Mouse (Mus musculus) Patski (cell line): Measurements from ENCODE around the gene Macrod1. TPM values are rescaled to one million over a fixed set of nuclear protein-coding genes. Genes with fewer than 3 reads are reported as not detected.

Experiments
- ATAC-seq: fragments of 100-300 bp; one replicate; pipeline ENCODE4 v1.8.0; 2021
- CTCF ChIA-PET: fragments of 350-600 bp; sonication (Branson Sonifier 250); formaldehyde crosslinking; loops from one replicate; lab custom pipeline; 2022; ENCODE audit warnings: inconsistent platforms; lab: Charles Lee
- POLR2A ChIA-PET: fragments of 350-600 bp; sonication (Branson Sonifier 250); formaldehyde crosslinking; loops from one replicate; lab custom pipeline; 2022; ENCODE audit warnings: antibody characterized with exemption, inconsistent platforms; lab: Charles Lee
- DNase-seq: peaks from one replicate; pipeline ENCODE4 v3.0.0-alpha.2; 2011; ENCODE audit warnings: low read depth, low spot score
- H3K27me3 ChIP-seq: fragments of 371-371 bp; one replicate; pipeline ENCODE4 v1.5.1; 2021
- CTCF ChIP-seq: fragments of 100-300 bp; IDR thresholded peaks from one replicate; pipeline ENCODE4 v1.5.1; 2021
- in situ Hi-C: fragments of 300-500 bp; cut with MboI; formaldehyde crosslinking; loops from 3 replicates; pipeline ENCODE4 v1.11.1; 2018; ENCODE audit warnings: low pct_unique_long_range_greater_than_20kb, mixed read lengths
- polyA plus RNA-seq: library from polyadenylated mRNA; unstranded; gene quantifications from one replicate; pipeline ENCODE4 v1.2.3, GENCODE M21; 2021

Gene Macrod1
- polyA plus RNA-seq, 1 experiment from 2014 or later: 33.9 TPM

DNA sequence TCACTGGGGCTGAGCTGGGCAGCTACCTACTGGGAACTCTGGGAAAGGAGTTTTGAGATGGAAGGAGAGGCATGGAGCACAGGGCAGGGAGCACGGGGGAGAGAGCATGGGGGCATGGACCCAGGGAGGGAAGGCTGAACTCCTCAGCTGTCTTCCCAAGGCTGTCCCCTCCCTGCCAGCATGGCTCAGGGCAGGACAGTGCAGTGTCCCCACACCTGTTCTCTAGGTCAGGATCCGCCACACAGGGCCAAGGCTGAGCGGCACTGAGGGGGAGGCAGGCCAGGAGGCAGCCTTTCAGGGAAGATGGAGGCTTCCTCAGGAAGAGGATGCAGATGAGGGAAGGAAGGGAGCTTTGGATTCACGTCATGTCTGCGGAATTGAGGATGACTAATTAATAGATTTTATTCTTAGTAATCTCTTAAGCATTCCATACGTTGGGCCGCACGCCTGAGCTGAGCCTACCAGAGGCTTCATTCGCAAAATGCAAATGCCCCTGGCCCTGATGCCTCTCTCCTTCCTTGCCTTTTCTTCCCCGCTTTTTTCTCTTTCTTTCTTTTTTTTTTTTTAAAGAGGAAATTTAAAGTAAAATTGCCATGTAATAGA, 34.9 kb downstream of the Macrod1 start:
- ATAC-seq: no peak
- in situ Hi-C loops: no loop called here
- DNase-seq: no peak
- H3K27me3 ChIP-seq: no peaks in the 10 kb centered on the region
- POLR2A ChIA-PET: interaction anchor here (0.7 to 1.6 kb wide), 3 partner anchors 11 to 114 kb away, joined by 3 to 6 read pairs (median 4); partner anchors contain the start of gene Flrt1
- no peak for TF ChIP-seq CTCF
- CTCF ChIA-PET: interaction anchor here (1.1 to 1.4 kb wide), 2 partner anchors 9 to 43 kb away, joined by 3 read pairs; no protein-coding TSS in a partner anchor

GRCm38 (mm10) chr19:7092756-7093155, 36.1 kb downstream of the Macrod1 start:
- CTCF ChIA-PET: no interaction called here
- ATAC-seq (no peak), DNase-seq (no peak)
- POLR2A ChIA-PET: interaction anchor here (1.1 kb wide), 1 partner anchor 73 kb away, joined by 3 read pairs; no protein-coding TSS in a partner anchor
- TF ChIP-seq CTCF: no peak
- no peaks in the 10 kb centered on the region for H3K27me3 ChIP-seq
- in situ Hi-C loops: no loop called here

DNA sequence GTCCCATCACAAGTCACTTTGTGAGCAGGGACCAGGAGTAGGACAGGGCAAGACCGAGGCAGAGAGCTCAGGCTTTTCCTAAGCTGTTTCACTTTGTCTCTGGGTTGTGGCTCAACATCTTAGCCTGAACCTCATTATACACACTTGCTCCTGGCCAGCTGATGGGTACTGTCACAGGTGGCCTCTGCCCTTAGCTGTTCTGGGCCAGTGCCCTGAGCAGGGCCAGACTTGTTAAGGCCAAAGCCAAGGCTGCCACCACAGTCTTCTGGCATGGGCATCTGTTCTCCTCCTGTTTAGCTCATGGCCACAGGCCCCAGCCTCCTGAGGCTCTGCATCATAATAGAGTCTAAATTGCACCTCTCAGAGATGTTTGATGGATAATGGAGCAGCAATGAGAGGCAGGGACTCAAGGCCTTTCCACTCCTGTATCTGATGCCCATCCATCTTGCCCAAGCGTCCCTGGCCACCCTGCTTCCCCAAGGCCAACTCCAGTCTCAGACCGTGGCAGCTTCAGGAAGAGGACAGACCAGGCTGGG, 43.1 kb downstream of the Macrod1 start:
- ChIA-PET POLR2A (no interaction called here), CTCF (no interaction called here)
- TF ChIP-seq CTCF: no peak
- H3K27me3 ChIP-seq: no peaks in the 10 kb centered on the region
- no peak for DNase-seq
- no peak for ATAC-seq
- in situ Hi-C loops: no loop called here

DNA sequence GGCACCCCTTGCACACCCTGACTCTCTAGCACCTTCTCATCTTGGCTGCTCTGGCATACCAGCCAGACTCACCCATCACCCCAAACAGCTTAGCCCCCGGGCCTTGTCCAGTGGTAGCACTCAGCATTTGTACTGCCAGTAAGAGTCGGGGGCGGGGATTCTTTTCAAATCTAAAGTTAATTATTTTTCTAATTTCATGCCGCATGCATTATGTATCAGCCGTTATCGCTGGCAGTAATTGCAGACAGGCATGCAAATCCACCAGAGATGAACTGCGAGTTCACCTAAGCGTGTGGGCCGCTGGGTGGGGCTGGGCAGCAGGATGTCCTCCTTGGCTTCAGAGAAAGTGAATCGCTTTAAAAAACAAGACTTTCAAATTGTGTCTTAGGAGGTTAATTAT, 45.4 kb downstream of the Macrod1 start:
- H3K27me3 ChIP-seq: no peaks in the 10 kb centered on the region
- no peak for TF ChIP-seq CTCF
- in situ Hi-C loops: no loop called here
- ChIA-PET CTCF (no interaction called here), POLR2A (interaction anchor here (1.2 kb wide), 1 partner anchor 10 kb away, joined by 5 read pairs; no protein-coding TSS in a partner anchor)
- no peak for ATAC-seq
- no peak for DNase-seq

DNA sequence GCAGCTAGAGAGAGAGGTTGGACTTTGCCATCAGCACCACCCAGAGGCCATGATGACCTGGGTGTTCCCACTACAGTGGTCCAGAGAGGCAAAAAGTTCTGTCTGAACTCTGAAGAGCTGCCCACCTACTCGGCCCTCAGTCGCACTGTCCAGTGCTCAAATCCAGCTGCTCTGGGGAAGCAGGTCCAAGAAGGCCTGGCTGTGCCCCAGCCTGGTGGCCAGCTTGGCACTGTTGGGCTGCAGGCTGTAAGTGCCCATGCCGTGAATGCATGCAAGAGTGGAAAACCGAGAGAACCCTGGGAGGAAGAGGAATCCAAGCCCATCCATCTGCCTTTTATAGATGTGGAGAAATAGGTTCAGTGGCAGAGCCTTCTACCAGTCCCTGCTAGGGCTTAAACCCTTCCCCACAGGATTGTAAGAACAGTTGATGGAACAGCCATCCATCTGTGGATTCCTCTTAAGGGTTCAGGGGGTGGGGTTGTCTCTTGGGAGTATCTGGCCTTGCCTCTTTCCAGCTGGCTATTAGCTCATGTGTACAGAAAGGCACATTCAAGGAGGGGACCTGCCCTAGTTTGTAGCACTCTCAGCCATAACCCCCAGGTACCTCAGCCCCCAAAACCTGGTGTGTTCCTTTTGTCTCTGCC, 46.9 kb downstream of the Macrod1 start:
- TF ChIP-seq CTCF: no peak
- no peak for DNase-seq
- no peaks in the 10 kb centered on the region for H3K27me3 ChIP-seq
- ATAC-seq: no peak
- in situ Hi-C loops: no loop called here
- CTCF ChIA-PET: interaction anchor here (1.3 kb wide), 2 partner anchors 34 to 86 kb away, joined by 3 read pairs; no protein-coding TSS in a partner anchor
- POLR2A ChIA-PET: interaction anchor here (0.8 kb wide), 1 partner anchor 12 kb away, joined by 4 read pairs; no protein-coding TSS in a partner anchor

- POLR2A ChIA-PET: no interaction called here
- no peak for TF ChIP-seq CTCF
- DNase-seq: no peak
- no peaks in the 10 kb centered on the region for H3K27me3 ChIP-seq
- in situ Hi-C loops: no loop called here
- CTCF ChIA-PET: interaction anchor here (1.3 kb wide), 1 partner anchor 35 kb away, joined by 3 read pairs; no protein-coding TSS in a partner anchor
- ATAC-seq: no peak
Observed at GRCm38 (mm10) chr19:7103993-7104401, 47.4 kb downstream of the Macrod1 start.

GRCm38 (mm10) chr19:7105544-7105943, 48.9 kb downstream of the Macrod1 start, which contains the start of gene Flrt1:
Flrt1 (minus strand) TSS chr19:7105729.
- ChIA-PET CTCF (no interaction called here), POLR2A (interaction anchor here (0.6 to 1.0 kb wide), 4 partner anchors 14 to 66 kb away, joined by 3 to 6 read pairs (median 3); no protein-coding TSS in a partner anchor)
- no peaks in the 10 kb centered on the region for H3K27me3 ChIP-seq
- ATAC-seq (peak; percentile 57), DNase-seq (peak; percentile 57)
- TF ChIP-seq CTCF: no peak
- in situ Hi-C loops: no loop called here

DNA sequence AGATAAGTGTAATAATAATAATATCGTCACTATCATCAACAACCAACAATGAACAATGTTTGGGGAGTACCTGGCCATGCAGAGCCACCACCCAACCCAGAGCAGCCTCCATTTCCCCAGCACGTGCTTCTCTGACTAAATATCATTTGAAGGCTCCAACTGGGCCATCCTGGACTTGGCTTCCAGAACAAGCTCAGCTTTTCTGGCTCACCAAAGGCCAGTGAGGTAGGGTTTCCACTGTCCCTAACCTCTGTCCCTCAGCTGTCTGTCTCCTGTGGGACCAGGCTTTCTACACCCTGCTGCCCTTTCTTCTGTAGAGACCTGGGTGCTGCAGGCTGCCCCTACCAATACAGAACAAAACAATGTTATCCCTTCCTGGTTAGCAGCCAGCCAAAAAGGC, 50.0 kb downstream of the Macrod1 start:
- ChIA-PET CTCF (interaction anchor here (1.3 kb wide), 1 partner anchor 40 kb away, joined by 3 read pairs; no protein-coding TSS in a partner anchor), POLR2A (interaction anchor here (1.0 kb wide), 1 partner anchor 36 kb away, joined by 3 read pairs; no protein-coding TSS in a partner anchor)
- no peaks in the 10 kb centered on the region for H3K27me3 ChIP-seq
- TF ChIP-seq CTCF: no peak
- ATAC-seq (no peak), DNase-seq (no peak)
- in situ Hi-C loops: no loop called here

GRCm38 (mm10) chr19:7107174-7107573, 50.6 kb downstream of the Macrod1 start:
- TF ChIP-seq CTCF: no peak
- no peaks in the 10 kb centered on the region for H3K27me3 ChIP-seq
- no peak for DNase-seq
- no peak for ATAC-seq
- ChIA-PET POLR2A (interaction anchor here (1.0 kb wide), 1 partner anchor 36 kb away, joined by 3 read pairs; no protein-coding TSS in a partner anchor), CTCF (interaction anchor here (1.3 kb wide), 1 partner anchor 40 kb away, joined by 3 read pairs; no protein-coding TSS in a partner anchor)
- in situ Hi-C loops: no loop called here
